Mouse (Mus musculus): ENCODE results near the gene Ccdc33. TPM values are rescaled to one million over a fixed set of nuclear protein-coding genes. Genes with fewer than 3 reads are reported as not detected.

Gene Ccdc33
- total RNA-seq, 1 experiment = 0.13 TPM

DNA sequence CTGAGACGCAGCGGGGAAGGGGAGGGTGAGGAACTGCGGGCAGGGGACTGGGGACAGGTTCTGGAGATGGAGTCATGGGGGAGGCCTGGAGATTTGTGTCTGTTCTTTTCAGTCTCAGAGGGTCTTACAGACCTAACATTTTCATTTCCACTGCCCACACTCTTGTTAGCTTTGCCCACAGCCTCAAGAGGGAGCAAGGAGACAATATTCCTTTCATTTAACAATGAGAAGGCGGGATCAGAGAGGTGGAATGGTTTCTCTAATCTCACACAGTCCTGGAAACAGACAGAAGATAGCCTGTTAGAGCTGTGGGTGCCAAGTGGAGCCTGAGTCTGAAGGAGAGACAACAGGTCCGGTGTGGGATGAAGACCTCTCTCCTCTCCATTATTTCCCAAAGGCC is 66.7 kb downstream of the Ccdc33 start:
- DNase-seq (ENCODE audit: low read depth, low spot score) = no peak
- peaks cover 0 to 12% of the 10 kb centered on the region in 2 experiments; a peak in 3 of 4 replicates for H3K4me1 ChIP-seq (ENCODE audit: control insufficient read depth in 2 of 2, insufficient read depth in 2 of 2, low read length in 2 of 2, poor library complexity in 1 of 2)
- in situ Hi-C loops (cut with MboI; ENCODE audit: low sequenced_read_pairs in 2 of 2, unreplicated experiment in 2 of 2) = no loop called here

GRCm38 (mm10) chr9:58049861-58050260 is 68.8 kb downstream of the Ccdc33 start:
- DNase-seq (ENCODE audit: low read depth, low spot score) = no peak
- no peak overlapping the region for H3K4me3 ChIP-seq (ENCODE audit: insufficient read depth in 1 of 2, low read depth in 1 of 2, low read length in 2 of 2, poor library complexity in 1 of 2, severe bottlenecking in 1 of 2)
- no peak for TF ChIP-seq MAFK (IDR thresholded peaks at IDR 0.05; ENCODE audit: insufficient read depth, low read depth, low read length)
- no peak for TF ChIP-seq CHD2 (IDR thresholded peaks at IDR 0.05; ENCODE audit: low read depth, low read length)
- no peak overlapping the region for H3K9ac ChIP-seq (ENCODE audit: insufficient read depth, low read depth, low read length, poor library complexity, severe bottlenecking)
- peaks cover 0 to 12% of the 10 kb centered on the region in 2 experiments; a peak in 3 of 4 replicates for H3K4me1 ChIP-seq (ENCODE audit: control insufficient read depth in 2 of 2, insufficient read depth in 2 of 2, low read length in 2 of 2, poor library complexity in 1 of 2)
- in situ Hi-C loops (cut with MboI; ENCODE audit: low sequenced_read_pairs in 2 of 2, unreplicated experiment in 2 of 2) = no loop called here
- no peaks in the 10 kb centered on the region for H3K9me3 ChIP-seq (ENCODE audit: control insufficient read depth, insufficient read depth, low read depth, low read length)
- H3K27ac ChIP-seq (ENCODE audit: insufficient read depth, low read depth, low read length, poor library complexity, severe bottlenecking) = no peak overlapping the region
- H3K36me3 ChIP-seq (ENCODE audit: control insufficient read depth, insufficient read depth, low read length, poor library complexity, severe bottlenecking) = no peaks in the 10 kb centered on the region

More for the DNA sequence above, 66.7 kb downstream of the Ccdc33 start:
- Histone ChIP-seq H3K9me3 (ENCODE audit: control insufficient read depth, insufficient read depth, low read depth, low read length) (no peaks in the 10 kb centered on the region), H3K27ac (ENCODE audit: insufficient read depth, low read depth, low read length, poor library complexity, severe bottlenecking) (no peak overlapping the region), H3K9ac (ENCODE audit: insufficient read depth, low read depth, low read length, poor library complexity, severe bottlenecking) (no peak overlapping the region), H3K36me3 (ENCODE audit: control insufficient read depth, insufficient read depth, low read length, poor library complexity, severe bottlenecking) (no peaks in the 10 kb centered on the region), H3K4me3 (ENCODE audit: insufficient read depth in 1 of 2, low read depth in 1 of 2, low read length in 2 of 2, poor library complexity in 1 of 2, severe bottlenecking in 1 of 2) (no peak overlapping the region)
- TF ChIP-seq ZNF384 (IDR thresholded peaks at IDR 0.05; ENCODE audit: low read depth, low read length) (no peak), ZC3H11A (IDR thresholded peaks at IDR 0.05; ENCODE audit: borderline replicate concordance, low read depth, low read length) (no peak), CHD2 (IDR thresholded peaks at IDR 0.05; ENCODE audit: low read depth, low read length) (no peak), MAFK (IDR thresholded peaks at IDR 0.05; ENCODE audit: insufficient read depth, low read depth, low read length) (no peak), HCFC1 (IDR thresholded peaks at IDR 0.05; ENCODE audit: borderline replicate concordance, insufficient read depth, low read length) (no peak)

- DNase-seq (ENCODE audit: low read depth, low spot score) = no peak
- Histone ChIP-seq H3K27ac (ENCODE audit: insufficient read depth, low read depth, low read length, poor library complexity, severe bottlenecking) (no peak overlapping the region), H3K4me3 (ENCODE audit: insufficient read depth in 1 of 2, low read depth in 1 of 2, low read length in 2 of 2, poor library complexity in 1 of 2, severe bottlenecking in 1 of 2) (no peak overlapping the region), H3K9ac (ENCODE audit: insufficient read depth, low read depth, low read length, poor library complexity, severe bottlenecking) (no peak overlapping the region), H3K4me1 (ENCODE audit: control insufficient read depth in 2 of 2, insufficient read depth in 2 of 2, low read length in 2 of 2, poor library complexity in 1 of 2) (peaks cover 0 to 12% of the 10 kb centered on the region in 2 experiments; a peak in 3 of 4 replicates), H3K9me3 (ENCODE audit: control insufficient read depth, insufficient read depth, low read depth, low read length) (no peaks in the 10 kb centered on the region), H3K36me3 (ENCODE audit: control insufficient read depth, insufficient read depth, low read length, poor library complexity, severe bottlenecking) (no peaks in the 10 kb centered on the region)
- TF ChIP-seq ZC3H11A (IDR thresholded peaks at IDR 0.05; ENCODE audit: borderline replicate concordance, low read depth, low read length) (no peak), CHD2 (IDR thresholded peaks at IDR 0.05; ENCODE audit: low read depth, low read length) (no peak), HCFC1 (IDR thresholded peaks at IDR 0.05; ENCODE audit: borderline replicate concordance, insufficient read depth, low read length) (no peak), ZNF384 (IDR thresholded peaks at IDR 0.05; ENCODE audit: low read depth, low read length) (no peak), MAFK (IDR thresholded peaks at IDR 0.05; ENCODE audit: insufficient read depth, low read depth, low read length) (no peak)
- in situ Hi-C loops (cut with MboI; ENCODE audit: low sequenced_read_pairs in 2 of 2, unreplicated experiment in 2 of 2) = no loop called here
Observed at GRCm38 (mm10) chr9:58049186-58049585, 69.4 kb downstream of the Ccdc33 start.

GRCm38 (mm10) chr9:58048621-58049020 is 70.0 kb downstream of the Ccdc33 start:
- H3K27ac ChIP-seq (ENCODE audit: insufficient read depth, low read depth, low read length, poor library complexity, severe bottlenecking) = no peak overlapping the region
- no peak overlapping the region for H3K4me3 ChIP-seq (ENCODE audit: insufficient read depth in 1 of 2, low read depth in 1 of 2, low read length in 2 of 2, poor library complexity in 1 of 2, severe bottlenecking in 1 of 2)
- H3K36me3 ChIP-seq (ENCODE audit: control insufficient read depth, insufficient read depth, low read length, poor library complexity, severe bottlenecking) = no peaks in the 10 kb centered on the region
- in situ Hi-C loops (cut with MboI; ENCODE audit: low sequenced_read_pairs in 2 of 2, unreplicated experiment in 2 of 2) = no loop called here
- no peaks in the 10 kb centered on the region for H3K9me3 ChIP-seq (ENCODE audit: control insufficient read depth, insufficient read depth, low read depth, low read length)
- H3K4me1 ChIP-seq (ENCODE audit: control insufficient read depth in 2 of 2, insufficient read depth in 2 of 2, low read length in 2 of 2, poor library complexity in 1 of 2) = peaks cover 0 to 10% of the 10 kb centered on the region in 2 experiments; a peak in 3 of 4 replicates
- DNase-seq (ENCODE audit: low read depth, low spot score) = no peak
- no peak overlapping the region for H3K9ac ChIP-seq (ENCODE audit: insufficient read depth, low read depth, low read length, poor library complexity, severe bottlenecking)
- TF ChIP-seq ZC3H11A (IDR thresholded peaks at IDR 0.05; ENCODE audit: borderline replicate concordance, low read depth, low read length) (no peak), HCFC1 (IDR thresholded peaks at IDR 0.05; ENCODE audit: borderline replicate concordance, insufficient read depth, low read length) (no peak), ZNF384 (IDR thresholded peaks at IDR 0.05; ENCODE audit: low read depth, low read length) (no peak), MAFK (IDR thresholded peaks at IDR 0.05; ENCODE audit: insufficient read depth, low read depth, low read length) (no peak), CHD2 (IDR thresholded peaks at IDR 0.05; ENCODE audit: low read depth, low read length) (no peak)

- in situ Hi-C loops (cut with MboI; ENCODE audit: low sequenced_read_pairs in 2 of 2, unreplicated experiment in 2 of 2) = no loop called here
- TF ChIP-seq ZC3H11A (IDR thresholded peaks at IDR 0.05; ENCODE audit: borderline replicate concordance, low read depth, low read length) (no peak), HCFC1 (IDR thresholded peaks at IDR 0.05; ENCODE audit: borderline replicate concordance, insufficient read depth, low read length) (no peak), ZNF384 (IDR thresholded peaks at IDR 0.05; ENCODE audit: low read depth, low read length) (no peak), CHD2 (IDR thresholded peaks at IDR 0.05; ENCODE audit: low read depth, low read length) (no peak), MAFK (IDR thresholded peaks at IDR 0.05; ENCODE audit: insufficient read depth, low read depth, low read length) (no peak)
- Histone ChIP-seq H3K4me3 (ENCODE audit: insufficient read depth in 1 of 2, low read depth in 1 of 2, low read length in 2 of 2, poor library complexity in 1 of 2, severe bottlenecking in 1 of 2) (no peak overlapping the region), H3K4me1 (ENCODE audit: control insufficient read depth in 2 of 2, insufficient read depth in 2 of 2, low read length in 2 of 2, poor library complexity in 1 of 2) (peaks cover 2 to 8% of the 10 kb centered on the region in 2 experiments; a peak in 3 of 4 replicates), H3K9ac (ENCODE audit: insufficient read depth, low read depth, low read length, poor library complexity, severe bottlenecking) (no peak overlapping the region), H3K36me3 (ENCODE audit: control insufficient read depth, insufficient read depth, low read length, poor library complexity, severe bottlenecking) (no peaks in the 10 kb centered on the region), H3K9me3 (ENCODE audit: control insufficient read depth, insufficient read depth, low read depth, low read length) (no peaks in the 10 kb centered on the region), H3K27ac (ENCODE audit: insufficient read depth, low read depth, low read length, poor library complexity, severe bottlenecking) (no peak overlapping the region)
- DNase-seq (ENCODE audit: low read depth, low spot score) = no peak
Observed at GRCm38 (mm10) chr9:58047061-58047460, 71.6 kb downstream of the Ccdc33 start.
